Mouse (Mus musculus) 3134 (cell line): Measurements from ENCODE around the gene Tk2.
A peak's percentile ranks its signal among the peaks of the same experiment; 100 is the strongest.

Source experiments
- DNase-seq: peaks from one replicate; pipeline ENCODE4 v3.0.0-alpha.2; 2011; ENCODE audit warnings: low spot score; ENCODE audit not compliant: insufficient read length; ENCODE audit errors: extremely low read depth

The Tk2 gene

DNA sequence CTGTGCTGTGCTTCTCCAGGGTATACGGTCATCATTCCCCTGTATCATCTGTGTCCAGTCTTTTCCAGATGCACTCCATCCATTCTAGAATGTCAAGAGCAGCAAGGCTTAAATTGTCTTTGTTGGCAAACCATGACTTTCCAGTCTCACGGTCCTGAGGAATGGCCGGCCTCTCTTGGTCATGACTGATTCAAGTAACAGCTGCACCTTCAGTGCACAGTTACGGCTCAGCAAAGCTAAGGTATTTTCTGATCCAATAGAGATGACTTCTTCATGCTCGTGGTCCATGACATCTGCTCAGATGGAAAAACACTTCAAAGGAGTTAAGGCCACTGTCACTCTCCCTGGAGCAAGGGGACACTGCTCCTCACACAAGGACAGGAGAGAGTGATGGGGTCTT, 21.3 kb downstream of the Tk2 start:
- DNase-seq = no peak

DNA sequence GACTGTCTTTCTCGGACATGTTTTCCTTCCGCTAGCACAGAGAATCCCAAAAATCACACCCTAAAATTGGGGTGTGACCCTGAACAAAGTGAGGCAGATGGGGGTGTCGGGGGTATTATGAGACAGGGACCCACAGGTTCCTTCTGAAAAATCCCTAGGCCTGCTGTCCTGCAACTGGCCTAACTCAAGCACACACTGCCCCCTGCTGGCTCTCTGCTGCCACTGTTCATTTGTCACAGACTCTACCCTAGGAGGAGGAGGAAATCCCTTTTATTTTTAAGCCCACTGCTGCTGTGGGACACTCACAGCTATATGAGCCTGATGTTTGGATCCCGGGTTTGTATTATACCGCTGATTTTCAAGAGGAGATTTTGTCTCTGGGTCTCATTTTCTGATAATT, 28.6 kb downstream of the Tk2 start:
- DNase-seq = no peak

DNA sequence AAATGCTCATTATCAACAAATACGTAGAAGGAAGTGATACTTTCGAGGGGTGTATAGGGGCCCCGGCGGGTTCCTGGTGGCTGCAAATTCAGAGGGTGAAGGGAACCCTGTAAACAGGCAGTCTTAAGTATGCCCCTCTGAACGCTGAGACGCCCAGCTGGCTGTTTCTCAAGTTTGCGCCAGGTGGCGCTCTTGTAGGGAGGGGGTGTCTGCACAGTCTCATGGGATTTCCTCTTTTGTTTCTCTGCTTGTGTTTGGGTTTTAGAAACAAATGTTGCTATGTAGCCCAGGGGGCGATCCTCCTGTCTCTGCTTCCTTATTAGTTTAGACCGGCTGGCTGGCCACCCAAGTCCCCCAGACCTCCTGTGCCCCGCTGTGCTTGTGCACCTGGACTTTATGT, 29.3 kb downstream of the Tk2 start:
- peak; percentile 20 for DNase-seq

DNA sequence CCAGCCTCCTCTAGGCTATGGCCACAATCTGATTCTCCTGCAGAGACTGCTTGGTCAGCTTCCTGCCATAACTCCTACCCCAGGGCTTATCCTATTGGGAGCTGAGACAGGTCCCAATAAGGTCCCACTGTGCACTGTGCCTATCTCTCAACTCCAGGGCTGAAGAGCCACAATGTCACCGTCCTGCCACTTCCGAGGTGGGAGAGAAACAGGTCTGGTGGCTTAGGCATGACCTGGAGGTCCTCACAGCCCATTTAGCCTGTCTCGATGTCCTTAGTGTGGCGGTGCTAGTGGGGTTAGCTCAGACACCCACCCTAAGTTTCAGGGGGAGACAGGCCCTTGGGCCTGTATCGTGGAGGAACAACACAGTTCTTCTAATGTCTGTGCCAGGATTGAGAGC, 30.8 kb downstream of the Tk2 start:
- no peak for DNase-seq

DNA sequence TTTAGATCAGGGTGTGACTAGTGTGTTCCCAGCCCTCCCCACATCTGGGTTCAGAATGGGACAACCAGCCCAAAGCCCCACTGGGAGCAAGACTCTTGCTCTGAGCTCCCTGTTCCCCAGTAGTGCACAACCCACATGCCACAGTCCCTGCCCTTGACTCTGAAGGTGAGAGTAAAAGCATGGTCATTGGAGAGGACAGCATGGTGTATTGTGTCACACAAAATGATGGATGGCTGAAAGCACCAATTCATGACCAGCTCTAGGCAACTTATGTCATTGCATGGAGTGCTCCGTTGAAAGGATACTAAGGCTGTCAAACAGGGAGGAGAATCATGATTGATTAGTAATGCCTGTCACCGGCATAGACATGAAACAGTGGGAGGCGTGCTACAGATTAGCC, 43.1 kb downstream of the Tk2 start:
- no peak for DNase-seq

DNA sequence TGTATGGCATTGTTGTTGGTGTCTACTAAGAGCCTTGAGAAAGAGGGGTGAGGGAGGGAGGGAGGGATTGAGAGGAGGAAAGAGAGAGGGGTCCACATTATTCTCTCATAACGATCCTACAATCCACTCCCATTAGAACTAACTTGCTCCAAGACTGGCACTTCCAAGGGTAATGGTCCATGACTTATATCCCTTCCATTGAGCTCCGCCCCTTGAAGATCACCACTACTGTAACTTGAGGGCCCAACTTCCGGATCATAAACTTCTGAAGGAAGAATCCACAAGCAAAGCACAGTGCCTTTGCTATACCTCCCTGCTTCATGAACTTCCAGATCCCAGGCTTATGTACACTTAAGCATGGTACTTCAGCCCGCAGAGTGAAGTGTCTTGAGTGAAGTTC, 46.0 kb downstream of the Tk2 start:
- no peak for DNase-seq

DNA sequence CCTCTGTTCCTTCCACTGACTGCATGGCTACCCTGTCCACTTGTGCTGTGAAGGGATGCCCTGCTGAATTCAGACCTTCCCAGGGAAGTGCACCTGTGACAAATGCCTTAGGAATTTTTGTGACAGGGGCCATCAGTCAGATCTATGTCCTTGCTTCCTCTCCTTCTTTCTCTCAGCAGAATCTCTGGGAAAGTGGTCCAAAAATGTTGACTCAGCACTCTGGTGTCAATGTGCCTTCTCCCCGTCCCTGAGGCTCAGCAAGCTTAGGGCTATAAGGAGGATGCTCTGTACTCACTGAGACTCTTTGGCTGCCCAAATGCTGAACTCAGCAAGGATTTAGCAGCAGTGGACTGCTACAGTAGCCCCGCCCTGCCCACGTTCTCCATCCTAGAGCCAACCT, 46.7 kb downstream of the Tk2 start:
- DNase-seq = no peak

DNA sequence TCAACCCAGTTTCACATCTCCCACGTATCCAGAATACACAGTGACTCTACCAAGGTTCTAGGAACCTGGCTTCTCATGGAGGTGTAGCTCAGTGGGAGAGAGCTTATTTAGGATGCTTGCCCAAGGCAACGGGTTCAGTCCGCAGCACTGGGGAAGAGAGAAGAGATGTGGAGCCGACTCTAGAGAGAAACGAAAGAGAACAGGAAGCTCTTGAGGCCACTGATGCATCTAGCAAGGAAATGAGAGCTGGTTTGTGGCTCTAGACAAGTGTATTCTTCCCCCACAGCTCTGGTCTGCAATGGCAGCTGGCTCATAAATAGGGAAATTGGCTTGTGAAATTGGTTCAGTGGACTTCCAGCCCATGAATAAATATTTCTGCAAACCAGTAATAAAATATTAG, 48.6 kb downstream of the Tk2 start:
- no peak for DNase-seq

DNA sequence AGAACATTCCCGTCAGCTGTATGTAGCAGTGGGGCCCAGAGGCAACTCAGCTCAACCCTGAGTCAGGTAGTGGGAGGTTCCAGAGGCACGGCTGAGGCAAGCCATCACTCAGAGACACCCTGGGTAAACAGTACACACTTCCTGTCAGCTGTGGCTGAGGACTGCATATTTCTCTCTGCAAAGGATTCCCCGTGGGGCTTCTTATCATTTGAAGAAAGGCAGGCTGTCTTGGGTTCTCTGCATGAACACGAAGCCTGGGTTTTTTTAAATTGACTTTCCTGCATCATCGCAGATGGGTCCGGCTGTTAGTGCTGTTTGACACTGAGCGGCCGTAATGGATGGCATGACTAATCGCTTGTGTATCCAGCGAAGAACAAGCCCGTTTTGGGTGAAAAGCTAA, 56.9 kb downstream of the Tk2 start:
- no peak for DNase-seq

DNA sequence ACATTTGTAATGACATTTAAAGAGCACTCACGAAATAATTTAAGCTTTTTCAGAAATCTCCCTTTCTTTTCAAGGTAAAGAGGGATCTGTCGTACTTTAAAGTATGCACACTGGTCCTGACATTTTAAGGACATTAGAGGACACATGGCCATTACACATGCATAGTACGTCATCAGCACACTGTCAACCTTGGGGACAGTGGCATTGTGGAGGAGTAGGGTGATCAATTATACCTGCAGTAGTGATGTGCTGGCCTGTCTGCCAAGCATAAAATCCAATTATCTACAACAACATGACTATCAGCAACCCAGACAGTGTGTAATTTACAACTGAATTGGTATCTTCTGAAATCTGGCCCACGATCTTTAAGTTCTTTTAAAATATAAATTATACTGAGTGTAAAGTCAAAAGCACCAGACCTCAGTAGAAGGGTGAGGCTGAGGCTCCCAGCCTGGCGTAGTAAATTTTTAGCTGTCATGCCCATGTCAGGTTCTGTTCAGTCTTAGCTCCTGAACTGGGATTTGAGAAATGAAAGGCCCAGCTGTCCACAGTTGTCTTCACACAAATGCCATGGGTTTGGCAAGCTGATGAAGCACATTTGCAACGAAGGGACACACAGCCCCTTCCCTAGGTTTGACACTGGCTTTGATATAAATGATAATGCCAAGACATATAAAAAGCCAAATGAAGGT, 57.4 kb downstream of the Tk2 start:
- no peak for DNase-seq

DNA sequence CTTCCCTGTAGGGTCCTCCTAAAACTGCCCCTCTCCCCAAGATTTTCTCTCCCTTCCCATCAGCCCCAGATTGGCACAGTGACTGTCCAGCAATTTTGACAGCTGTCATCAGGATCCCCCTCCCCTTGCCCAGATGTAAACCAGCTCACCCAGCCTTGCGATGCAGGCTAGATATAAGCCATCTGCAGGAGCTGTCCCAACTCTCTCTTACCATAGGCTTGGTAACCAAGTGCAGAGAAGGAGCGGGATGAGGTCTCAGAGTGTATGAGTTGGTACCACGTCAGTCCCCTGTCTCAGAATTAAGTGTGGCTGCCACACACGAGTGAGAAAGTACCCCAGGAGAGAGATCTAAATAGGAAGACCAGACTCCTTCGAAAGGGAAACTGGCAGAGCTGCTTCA, 59.9 kb downstream of the Tk2 start:
- no peak for DNase-seq

DNA sequence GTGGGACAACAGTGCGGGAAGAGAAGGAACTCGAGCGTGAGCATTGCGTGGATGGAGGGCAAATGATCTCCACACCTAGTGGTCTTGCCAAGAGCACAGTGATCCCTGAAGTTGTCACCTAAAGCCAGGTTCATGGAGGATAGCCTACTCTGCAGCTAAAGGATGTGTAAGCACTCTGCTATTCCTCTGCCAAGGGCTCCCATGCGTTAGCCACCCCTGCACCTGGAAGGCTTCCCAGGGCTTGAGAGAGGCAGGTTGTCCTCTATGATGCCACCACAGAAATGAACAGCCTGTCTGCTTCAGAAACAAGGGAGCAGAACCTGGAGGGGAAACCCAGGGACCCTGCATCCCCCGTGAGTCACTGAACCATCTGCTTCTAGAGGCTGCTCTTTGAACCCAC, 60.7 kb downstream of the Tk2 start:
- no peak for DNase-seq

DNA sequence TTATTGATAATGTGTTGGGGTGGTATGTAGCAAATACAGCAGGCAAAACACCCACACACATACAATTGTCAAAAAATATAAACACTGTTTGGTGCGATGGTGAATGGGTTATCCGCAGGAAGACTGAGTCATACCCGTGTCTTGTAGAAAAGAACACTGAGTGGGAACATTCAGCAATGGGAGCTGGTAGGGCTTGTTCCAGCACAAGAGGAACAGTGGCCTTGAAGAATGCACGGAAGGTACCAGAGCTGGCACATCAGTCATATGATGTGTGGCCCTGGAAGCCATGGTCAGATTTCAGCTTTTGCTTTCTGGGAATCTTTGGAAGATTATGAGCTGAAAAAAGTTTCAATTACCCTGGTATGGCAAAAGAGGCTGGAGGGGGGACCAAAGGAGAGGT, 61.5 kb downstream of the Tk2 start:
- DNase-seq = no peak

DNA sequence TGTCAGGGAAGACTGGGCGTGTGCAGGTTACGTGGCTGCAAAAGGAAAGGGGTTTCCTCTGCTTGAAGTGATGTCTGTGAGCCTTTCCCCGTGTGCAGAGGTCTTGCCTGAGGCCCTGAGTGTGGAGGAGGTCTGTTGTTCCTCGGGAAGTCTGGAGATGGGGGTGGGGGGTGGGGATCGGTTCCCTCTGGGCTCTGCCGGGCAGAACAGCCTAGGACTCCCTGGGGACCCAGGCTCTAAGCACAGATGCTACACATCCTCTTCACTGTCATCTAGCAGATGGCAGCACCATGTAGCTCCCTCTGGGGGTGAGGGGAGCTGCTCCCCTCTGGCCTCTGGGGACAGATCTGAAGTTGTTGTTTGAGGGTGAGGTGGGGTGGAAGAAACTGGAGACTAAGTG, 63.5 kb downstream of the Tk2 start:
- no peak for DNase-seq

DNA sequence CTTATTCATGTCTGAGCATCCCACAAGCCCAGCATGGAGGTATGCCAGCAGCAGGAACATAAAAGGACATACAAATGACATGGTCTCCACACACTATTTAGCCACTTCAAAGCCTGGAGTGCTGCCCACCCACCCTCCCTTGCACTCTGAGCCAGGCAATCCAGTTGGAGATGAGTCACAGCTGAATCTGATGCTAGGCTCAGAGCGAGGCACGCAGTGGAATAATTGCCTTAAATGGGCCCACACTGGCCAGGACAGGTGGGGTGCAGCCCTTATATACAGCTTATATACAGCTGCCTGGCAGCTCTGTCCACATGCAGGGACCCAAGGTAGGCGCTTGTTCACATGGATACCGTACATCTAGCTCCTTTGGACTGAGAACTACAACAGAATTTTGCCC, 71.3 kb downstream of the Tk2 start:
- no peak for DNase-seq
